Comparison of ENCODE assay signal across 12 mouse cellular contexts in the genomic region with DNA sequence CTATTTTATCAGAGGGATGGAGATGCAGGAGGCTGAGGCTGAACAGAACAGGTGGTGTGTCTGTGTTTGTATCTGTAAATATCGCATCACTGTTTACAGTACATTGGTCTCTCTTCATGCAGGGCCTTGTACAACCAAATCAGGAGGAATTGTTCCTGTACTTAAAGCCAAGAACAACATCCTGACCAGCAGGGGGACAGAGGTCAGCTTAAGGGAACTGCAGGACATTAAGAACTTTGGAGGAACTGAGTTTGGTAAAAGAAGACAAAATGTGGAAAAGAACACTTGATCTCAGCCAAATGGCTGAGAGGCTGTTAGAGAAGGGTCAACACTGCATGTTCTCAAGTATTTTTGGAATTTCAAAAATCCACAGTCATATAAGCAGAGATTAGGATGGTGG. TPM values are rescaled to one million over a fixed set of nuclear protein-coding genes. Genes with fewer than 3 reads are reported as not detected.
DNase-seq lines count a peak whose midpoint lies in the region; ATAC-seq and TF ChIP-seq lines count a peak whose summit lies in the region.
"Had no signal": no experiment of that assay in that cellular context is flagged by ENCODE, and none has a peak within 500 bp of the region (broad histone marks: within the 10 kb centered on the region; RNA-seq: fewer than 3 reads in every experiment).

No protein-coding gene starts in this region.

- no peak overlapping the region for H3K4me2 ChIP-seq in midbrain, postnatal 0 days (ENCODE audit: low read depth, low read length, poor library complexity, severe bottlenecking)
- no peak overlapping the region for H3K4me2 ChIP-seq in midbrain, embryonic 11.5 days
- no peak overlapping the region for H3K4me2 ChIP-seq in kidney, postnatal 0 days (ENCODE audit: low read length)
- H3K4me2 ChIP-seq: embryonic facial prominence, embryonic 15.5 days; limb, embryonic 15.5 days; midbrain, embryonic 12.5 days had no signal

- no peaks in the 10 kb centered on the region for H3K4me1 ChIP-seq in midbrain, postnatal 0 days (ENCODE audit: insufficient read depth, low read length)
- H3K4me1 ChIP-seq in midbrain, embryonic 11.5 days (ENCODE audit: control insufficient read depth, insufficient read depth, low read length) = no peaks in the 10 kb centered on the region
- no peaks in the 10 kb centered on the region for H3K4me1 ChIP-seq in kidney, postnatal 0 days (replicated peaks; ENCODE audit: insufficient read depth, low read length)
- H3K4me1 ChIP-seq: embryonic facial prominence, embryonic 15.5 days; limb, embryonic 15.5 days; midbrain, embryonic 12.5 days had no signal

- no peak; the same call in 1 of the 2 replicates for TF ChIP-seq CTCF in midbrain, postnatal 0 days (IDR thresholded peaks at IDR 0.05)
- TF ChIP-seq CTCF in kidney, postnatal 0 days (IDR thresholded peaks at IDR 0.05; ENCODE audit: low read depth) = peak; percentile 39; the same call in 1 of the 2 replicates

- H3K27me3 ChIP-seq in midbrain, postnatal 0 days (ENCODE audit: insufficient read depth, low read length) = no peaks in the 10 kb centered on the region
- no peaks in the 10 kb centered on the region for H3K27me3 ChIP-seq in midbrain, embryonic 11.5 days (ENCODE audit: control insufficient read depth, insufficient read depth, low read length)
- no peaks in the 10 kb centered on the region for H3K27me3 ChIP-seq in kidney, postnatal 0 days (ENCODE audit: insufficient read depth, low read length)
- H3K27me3 ChIP-seq: embryonic facial prominence, embryonic 15.5 days; limb, embryonic 15.5 days; midbrain, embryonic 12.5 days had no signal

- DNase-seq in heart, adult 8-10 months (ENCODE audit: low spot score) = peak; percentile 78
- DNase-seq in heart, postnatal 4 days = no peak
- peak; percentile 23 for DNase-seq in midbrain, postnatal 0 days (ENCODE audit: low spot score)
- DNase-seq in midbrain, embryonic 11.5 days (ENCODE audit: low spot score, missing footprints) = no peak
- peak; percentile 83 for DNase-seq in kidney, postnatal 0 days (ENCODE audit: low spot score)
- DNase-seq in ovary, postnatal 10 days (ENCODE audit: low spot score) = no peak
- no peak for DNase-seq in left cerebral cortex, adult 18-20 months (ENCODE audit: low spot score in 2 of 2)
- DNase-seq: cerebellum, adult 8-10 months; right cerebral cortex, postnatal 4 days had no signal

- H3K4me3 ChIP-seq in midbrain, postnatal 0 days (ENCODE audit: low read depth, low read length) = no peak overlapping the region
- H3K4me3 ChIP-seq in midbrain, embryonic 11.5 days (ENCODE audit: low read depth, low read length) = no peak overlapping the region
- no peak overlapping the region for H3K4me3 ChIP-seq in kidney, postnatal 0 days (replicated peaks; ENCODE audit: low read depth, low read length)
- H3K4me3 ChIP-seq: embryonic facial prominence, embryonic 15.5 days; limb, embryonic 15.5 days; midbrain, embryonic 12.5 days had no signal

- H3K36me3 ChIP-seq in midbrain, postnatal 0 days (ENCODE audit: insufficient read depth, low read length) = peaks cover under 1% of the 10 kb centered on the region; the same call in 1 of the 2 replicates
- no peaks in the 10 kb centered on the region for H3K36me3 ChIP-seq in midbrain, embryonic 11.5 days (ENCODE audit: control insufficient read depth, insufficient read depth, low read length)
- H3K36me3 ChIP-seq in kidney, postnatal 0 days (ENCODE audit: insufficient read depth, low read length) = peaks cover 6% of the 10 kb centered on the region; the same call in 1 of the 2 replicates

- 91% methylated on average over 1 of the region's 1 CpGs for WGBS in midbrain, postnatal 0 days
- 96% methylated on average over 1 of the region's 1 CpGs for WGBS in midbrain, embryonic 11.5 days
- 85% methylated on average over 1 of the region's 1 CpGs for WGBS in kidney, postnatal 0 days

- H3K9ac ChIP-seq in midbrain, postnatal 0 days (replicated peaks; ENCODE audit: low read length, poor library complexity, severe bottlenecking) = no peak overlapping the region
- H3K9ac ChIP-seq in midbrain, embryonic 11.5 days (ENCODE audit: low read length) = no peak overlapping the region
- H3K9ac ChIP-seq in kidney, postnatal 0 days (ENCODE audit: low read depth, low read length) = no peak overlapping the region
- H3K9ac ChIP-seq: embryonic facial prominence, embryonic 15.5 days; limb, embryonic 15.5 days; midbrain, embryonic 12.5 days had no signal

- no peaks in the 10 kb centered on the region for H3K9me3 ChIP-seq in midbrain, postnatal 0 days (ENCODE audit: low read length)
- H3K9me3 ChIP-seq in midbrain, embryonic 11.5 days (ENCODE audit: control insufficient read depth, low read length) = no peaks in the 10 kb centered on the region
- H3K9me3 ChIP-seq in kidney, postnatal 0 days (replicated peaks; ENCODE audit: low read length) = peaks cover 8% of the 10 kb centered on the region; the same call in 1 of the 2 replicates
- H3K9me3 ChIP-seq: embryonic facial prominence, embryonic 15.5 days; limb, embryonic 15.5 days had no signal

- ATAC-seq in midbrain, postnatal 0 days (ENCODE audit: low FRiP score) = no peak
- no peak for ATAC-seq in midbrain, embryonic 11.5 days (ENCODE audit: low FRiP score)
- ATAC-seq in kidney, postnatal 0 days (replicated peaks; ENCODE audit: low FRiP score, low read depth) = no peak

- no peak overlapping the region for H3K27ac ChIP-seq in midbrain, postnatal 0 days (ENCODE audit: low read depth, low read length)
- no peak overlapping the region for H3K27ac ChIP-seq in midbrain, embryonic 11.5 days (ENCODE audit: low read depth, low read length)
- no peak overlapping the region for H3K27ac ChIP-seq in kidney, postnatal 0 days
- H3K27ac ChIP-seq: embryonic facial prominence, embryonic 15.5 days; limb, embryonic 15.5 days; midbrain, embryonic 12.5 days had no signal

RNA-seq across cellular contexts. Expression of a gene that starts 20.0 kb away (rescaled TPM):
- total RNA-seq in heart, adult 8-10 months (2022) = 10 to 100 TPM in 1 of 4 experiments, 1 to 10 TPM in 3; 6.3 to 10.2 (median 8.9) TPM
- total RNA-seq in heart, postnatal 4 days (2021) = 10 to 100 TPM; 24.5 to 25.1 TPM
- 44.4 and 52.2 TPM in 2 replicates for total RNA-seq in midbrain, postnatal 0 days (2014; rRNA removed)
- 20.5 and 21.5 TPM in 2 replicates for polyA plus RNA-seq in midbrain, postnatal 0 days (2015; fragmentation: Nextera tagmentation; extraction: Ambion mirVana)
- 30.9 and 31.6 TPM in 2 replicates for polyA plus RNA-seq in midbrain, embryonic 11.5 days (2014; fragmentation: Nextera tagmentation; extraction: Ambion mirVana)
- polyA plus RNA-seq in kidney, postnatal 0 days (2015; fragmentation: Nextera tagmentation; extraction: Ambion mirVana) = 23.6 and 27.5 TPM in 2 replicates
- total RNA-seq in left cerebral cortex, adult 18-20 months (2021) = 10 to 100 TPM; 33.8 to 34.5 TPM

RNA-seq across cellular contexts. Expression of a gene that starts 57.1 kb away (rescaled TPM):
- 10 to 100 TPM; 28.4 to 40.4 (median 30.9) TPM for total RNA-seq in heart, adult 8-10 months (2022)
- total RNA-seq in heart, postnatal 4 days (2021) = 10 to 100 TPM; 46.2 to 46.5 TPM
- total RNA-seq in midbrain, postnatal 0 days (2014; rRNA removed) = 46.7 and 85.7 TPM in 2 replicates
- 13.4 and 14.6 TPM in 2 replicates for polyA plus RNA-seq in midbrain, postnatal 0 days (2015; fragmentation: Nextera tagmentation; extraction: Ambion mirVana)
- polyA plus RNA-seq in midbrain, embryonic 11.5 days (2014; fragmentation: Nextera tagmentation; extraction: Ambion mirVana) = 54.6 and 56.1 TPM in 2 replicates
- 18.3 and 21.3 TPM in 2 replicates for polyA plus RNA-seq in kidney, postnatal 0 days (2015; fragmentation: Nextera tagmentation; extraction: Ambion mirVana)
- total RNA-seq in left cerebral cortex, adult 18-20 months (2021) = 10 to 100 TPM; 32.3 to 34.7 TPM

Comparison
In these comparisons a context has a peak if more than half of its experiments do, and no peak if none do; other contexts are left out.
1. DNase-seq: peak in heart, adult 8-10 months (single experiment), midbrain, postnatal 0 days (single experiment) and kidney, postnatal 0 days (single experiment); none in heart, postnatal 4 days (single experiment), midbrain, embryonic 11.5 days (single experiment), ovary, postnatal 10 days (single experiment) and left cerebral cortex, adult 18-20 months (0 of 2).